Mouse (Mus musculus) forebrain, embryonic 15.5 days (tissue): ENCODE measurements at regions not wholly inside any gene's neighbourhood (a gene's known extent, or its start where the extent isn't known, plus 50 kb on each side); places are given as distances from the start of the nearest gene placed in this dataset.

Source experiments
- ATAC-seq: fragments of 200-750 bp; cut with Nextera tagmentation; replicated peaks from 2 replicates; pipeline ENCODE4 v1.8.0; 2017; ENCODE audit warnings: mild to moderate bottlenecking, moderate TSS enrichment, moderate library complexity
- H3K27ac ChIP-seq: fragments of 300-500 bp; sonication (generic); replicated peaks from 2 replicates; pipeline ENCODE4 v1.5.1; 2015; ENCODE audit warnings: mild to moderate bottlenecking, inconsistent platforms
- H3K27me3 ChIP-seq: fragments of 300-500 bp; sonication (generic); 2 replicates; pipeline ENCODE4 v1.6.1; 2015; ENCODE audit warnings: inconsistent platforms
- H3K36me3 ChIP-seq: fragments of 300-500 bp; sonication (generic); 2 replicates; pipeline ENCODE4 v1.6.1; 2015; ENCODE audit warnings: mild to moderate bottlenecking, inconsistent platforms
- H3K4me1 ChIP-seq: fragments of 300-500 bp; sonication (generic); 2 replicates; pipeline ENCODE4 v1.6.1; 2015; ENCODE audit warnings: inconsistent platforms
- H3K4me2 ChIP-seq: fragments of 300-500 bp; sonication (generic); replicated peaks from 2 replicates; pipeline ENCODE4 v1.6.1; 2015; ENCODE audit warnings: mild to moderate bottlenecking, inconsistent platforms
- H3K4me3 ChIP-seq: fragments of 300-500 bp; sonication (generic); 2 replicates; pipeline ENCODE4 v1.5.1; 2015; ENCODE audit warnings: mild to moderate bottlenecking, inconsistent platforms
- H3K9ac ChIP-seq: fragments of 300-500 bp; sonication (generic); replicated peaks from 2 replicates; pipeline ENCODE4 v1.6.1; 2015; ENCODE audit warnings: mild to moderate bottlenecking, inconsistent platforms
- H3K9me3 ChIP-seq: fragments of 300-500 bp; sonication (generic); 2 replicates; pipeline ENCODE4 v1.6.1; 2016; ENCODE audit warnings: inconsistent platforms
- WGBS: fragments of 180-500 bp; shearing (Covaris S2); methylation state at CpG from one replicate; pipeline ENCODE4 v1.1.7; 2015; ENCODE audit warnings: mixed read lengths; 5-methylcytosine and 5-hydroxymethylcytosine counted together

DNA sequence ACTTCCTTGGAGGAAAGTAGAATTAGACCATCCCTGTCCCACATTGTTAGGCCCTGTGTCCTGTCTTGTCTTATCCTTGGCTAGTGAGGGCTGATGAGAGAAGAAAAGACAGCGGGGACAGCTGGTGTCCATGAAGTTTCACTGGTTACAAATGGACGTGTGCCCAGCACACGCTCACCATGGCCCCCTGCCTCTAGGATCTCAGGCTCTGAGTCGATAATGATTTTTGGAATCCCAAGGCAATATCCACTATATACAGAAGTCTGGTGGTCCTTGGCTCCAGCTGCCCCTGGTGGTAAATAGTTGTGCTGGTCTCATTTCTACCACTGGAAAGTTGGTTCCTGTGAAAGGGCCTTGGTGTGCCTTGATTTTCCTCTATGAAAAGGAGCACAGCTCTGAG, 51.7 kb upstream of the F13a1 start:
- Histone ChIP-seq H3K4me2 (no peak overlapping the region), H3K36me3 (no peaks in the 10 kb centered on the region), H3K4me3 (no peak overlapping the region), H3K9ac (no peak overlapping the region), H3K9me3 (no peaks in the 10 kb centered on the region), H3K27me3 (no peaks in the 10 kb centered on the region), H3K4me1 (peaks cover 12% of the 10 kb centered on the region), H3K27ac (no peak overlapping the region)
- WGBS: 89% methylated on average over 4 of the region's 4 CpGs
- ATAC-seq: no peak
